Mouse (Mus musculus): ENCODE results near the gene Rgs6.

- no peak for TF ChIP-seq CTCF (conservative IDR thresholded peaks at IDR 0.05 in 1 of 2, IDR thresholded peaks at IDR 0.05 in 1 of 2; ENCODE audit: low read depth in 2 of 2, low read length in 2 of 2)
- no peak for TF ChIP-seq POLR2AphosphoS2 (IDR thresholded peaks at IDR 0.05; ENCODE audit: low read depth, low read length)
- no peak for TF ChIP-seq EP300 (IDR thresholded peaks at IDR 0.05; ENCODE audit: low read length)
- no peak for TF ChIP-seq MAX (IDR thresholded peaks at IDR 0.05; ENCODE audit: low read length)
- TF ChIP-seq USF1 (IDR thresholded peaks at IDR 0.05; ENCODE audit: low read depth, low read length), result no peak
- TF ChIP-seq RAD21 (IDR thresholded peaks at IDR 0.05; ENCODE audit: low read depth, low read length), result no peak
- TF ChIP-seq SMC3 (IDR thresholded peaks at IDR 0.05; ENCODE audit: low read depth, low read length), result no peak
These were observed 619.4 kb downstream of the Rgs6 start for GRCm38 (mm10) chr12:83207481-83207880.
